Mouse (Mus musculus): ENCODE measurements around the gene Cysltr2. TPM values are rescaled to one million over a fixed set of nuclear protein-coding genes. Genes with fewer than 3 reads are reported as not detected.

Gene Cysltr2
- total and polyA plus RNA-seq, 3 experiments: 0.22 TPM; not detected in 2

GRCm38 (mm10) chr14:73087746-73088145 lies 38.8 kb upstream of the Cysltr2 start:
- H3K4me3 ChIP-seq (ENCODE audit: control insufficient read depth in 1 of 2, insufficient read depth in 1 of 2, low read depth in 2 of 2, low read length in 2 of 2): no peak overlapping the region
- no peaks in the 10 kb centered on the region for H3K79me2 ChIP-seq (ENCODE audit: control insufficient read depth, insufficient read depth, low read length, poor library complexity)
- no peak overlapping the region for H3K9ac ChIP-seq (ENCODE audit: control insufficient read depth, low read depth, low read length, poor library complexity, severe bottlenecking)
- no peak overlapping the region for H3K27ac ChIP-seq (ENCODE audit: control insufficient read depth, low read depth, low read length)
- no peak for TF ChIP-seq RCOR1 (IDR thresholded peaks at IDR 0.05; ENCODE audit: low read depth, low read length)
- TF ChIP-seq ZC3H11A (IDR thresholded peaks at IDR 0.05; ENCODE audit: low read depth, low read length): no peak
- TF ChIP-seq SIN3A (IDR thresholded peaks at IDR 0.05; ENCODE audit: low read length): no peak
- TF ChIP-seq ZKSCAN1 (IDR thresholded peaks at IDR 0.05; ENCODE audit: low read depth, low read length): no peak
- DNase-seq (ENCODE audit: low read depth, low spot score): no peak
- no peaks in the 10 kb centered on the region for H3K36me3 ChIP-seq (ENCODE audit: control insufficient read depth in 1 of 2, insufficient read depth in 2 of 2, low read length in 2 of 2)
- no peaks in the 10 kb centered on the region for H3K9me3 ChIP-seq (replicated peaks; ENCODE audit: insufficient read depth, low read length)
- H3K4me1 ChIP-seq (ENCODE audit: control insufficient read depth in 1 of 2, insufficient read depth in 2 of 2, low read length in 2 of 2): no peaks in the 10 kb centered on the region
- no peaks in the 10 kb centered on the region; a peak in 1 of 4 replicates for H3K27me3 ChIP-seq (ENCODE audit: control insufficient read depth in 1 of 2, insufficient read depth in 2 of 2, low read length in 2 of 2)

- Histone ChIP-seq H3K9ac (ENCODE audit: control insufficient read depth, low read depth, low read length, poor library complexity, severe bottlenecking) (no peak overlapping the region), H3K79me2 (ENCODE audit: control insufficient read depth, insufficient read depth, low read length, poor library complexity) (no peaks in the 10 kb centered on the region), H3K9me3 (replicated peaks; ENCODE audit: insufficient read depth, low read length) (no peaks in the 10 kb centered on the region), H3K27me3 (ENCODE audit: control insufficient read depth in 1 of 2, insufficient read depth in 2 of 2, low read length in 2 of 2) (no peaks in the 10 kb centered on the region; a peak in 1 of 4 replicates), H3K27ac (ENCODE audit: control insufficient read depth, low read depth, low read length) (no peak overlapping the region), H3K4me1 (ENCODE audit: control insufficient read depth in 1 of 2, insufficient read depth in 2 of 2, low read length in 2 of 2) (no peaks in the 10 kb centered on the region), H3K36me3 (ENCODE audit: control insufficient read depth in 1 of 2, insufficient read depth in 2 of 2, low read length in 2 of 2) (no peaks in the 10 kb centered on the region), H3K4me3 (ENCODE audit: control insufficient read depth in 1 of 2, insufficient read depth in 1 of 2, low read depth in 2 of 2, low read length in 2 of 2) (no peak overlapping the region)
- TF ChIP-seq USF2 (IDR thresholded peaks at IDR 0.05; ENCODE audit: borderline replicate concordance in 1 of 2, insufficient read depth in 1 of 2, low read depth in 1 of 2, low read length in 2 of 2) (no peak), POLR2AphosphoS2 (IDR thresholded peaks at IDR 0.05; ENCODE audit: low read length) (no peak), POLR2A (IDR thresholded peaks at IDR 0.05; ENCODE audit: control insufficient read depth in 1 of 2, insufficient read depth in 1 of 2, low read depth in 1 of 2, low read length in 2 of 2, poor library complexity in 1 of 2) (no peak), ZNF384 (IDR thresholded peaks at IDR 0.05; ENCODE audit: low read depth, low read length) (no peak), MYB (IDR thresholded peaks at IDR 0.05; ENCODE audit: low read depth, low read length) (no peak), KAT2A (conservative IDR thresholded peaks at IDR 0.05; ENCODE audit: low read depth, low read length) (no peak), GATA1 (IDR thresholded peaks at IDR 0.05; ENCODE audit: low read depth, low read length) (no peak), TAL1 (IDR thresholded peaks at IDR 0.05; ENCODE audit: low read length) (no peak), ELF1 (IDR thresholded peaks at IDR 0.05; ENCODE audit: low read depth, low read length) (no peak), GABPA (IDR thresholded peaks at IDR 0.05; ENCODE audit: low read depth, low read length) (no peak), MAFK (IDR thresholded peaks at IDR 0.05; ENCODE audit: borderline replicate concordance, low read depth, low read length) (no peak), UBTF (IDR thresholded peaks at IDR 0.05; ENCODE audit: borderline replicate concordance, insufficient read depth, low read depth, low read length) (no peak), ZC3H11A (IDR thresholded peaks at IDR 0.05; ENCODE audit: low read depth, low read length) (no peak), RCOR1 (IDR thresholded peaks at IDR 0.05; ENCODE audit: low read depth, low read length) (no peak), ZKSCAN1 (IDR thresholded peaks at IDR 0.05; ENCODE audit: low read depth, low read length) (no peak)
- no peak for DNase-seq (ENCODE audit: low read depth, low spot score)
Observed at GRCm38 (mm10) chr14:73087247-73087646, 38.3 kb upstream of the Cysltr2 start.
